In genomic region chr4:41715596-41715995, GRCm38 (mm10) we compare ENCODE assay signal across 9 mouse cellular contexts. TPM values are rescaled to one million over a fixed set of nuclear protein-coding genes. Genes with fewer than 3 reads are reported as not detected.
DNase-seq lines count a peak whose midpoint lies in the region; ATAC-seq and TF ChIP-seq lines count a peak whose summit lies in the region.
"Had no signal": no experiment of that assay in that cellular context is flagged by ENCODE, and none has a peak within 500 bp of the region (broad histone marks: within the 10 kb centered on the region; RNA-seq: fewer than 3 reads in every experiment).

No protein-coding gene starts in this region.

- H3K4me2 ChIP-seq in forebrain, postnatal 0 days (ENCODE audit: low read depth) = no peak overlapping the region
- H3K4me2 ChIP-seq in forebrain, embryonic 16.5 days (ENCODE audit: low read length) = no peak overlapping the region
- H3K4me2 ChIP-seq in forebrain, embryonic 14.5 days (ENCODE audit: low read length) = no peak overlapping the region
- H3K4me2 ChIP-seq: liver, embryonic 15.5 days had no signal

- TF ChIP-seq CTCF in forebrain, postnatal 0 days (IDR thresholded peaks at IDR 0.05; ENCODE audit: low read depth) = peak; percentile 76
- peak; percentile 3; the same call in 1 of the 2 replicates for TF ChIP-seq CTCF in bone marrow, adult 2 months (IDR thresholded peaks at IDR 0.05; ENCODE audit: control insufficient read depth, insufficient read depth, low read length)

- no peak for TF ChIP-seq POLR2A in bone marrow, adult 2 months (IDR thresholded peaks at IDR 0.05; ENCODE audit: borderline replicate concordance, control insufficient read depth, low read depth, low read length)

- no peaks in the 10 kb centered on the region for H3K27me3 ChIP-seq in forebrain, postnatal 0 days (ENCODE audit: insufficient read depth, low read length)
- no peaks in the 10 kb centered on the region for H3K27me3 ChIP-seq in forebrain, embryonic 16.5 days (replicated peaks; ENCODE audit: control insufficient read depth, insufficient read depth, low read length)
- no peaks in the 10 kb centered on the region for H3K27me3 ChIP-seq in forebrain, embryonic 14.5 days (replicated peaks; ENCODE audit: control insufficient read depth, insufficient read depth, low read length)
- H3K27me3 ChIP-seq: liver, embryonic 15.5 days had no signal

- H3K36me3 ChIP-seq in forebrain, postnatal 0 days (ENCODE audit: insufficient read depth) = peaks cover 41% of the 10 kb centered on the region
- peaks cover 10% of the 10 kb centered on the region for H3K36me3 ChIP-seq in forebrain, embryonic 16.5 days (ENCODE audit: control insufficient read depth, insufficient read depth)
- peaks cover 49% of the 10 kb centered on the region for H3K36me3 ChIP-seq in forebrain, embryonic 14.5 days (ENCODE audit: control insufficient read depth, insufficient read depth, low read length)

- peak; percentile 63 for DNase-seq in forebrain, postnatal 0 days
- DNase-seq in lung, postnatal 14 days = peak; percentile 59
- DNase-seq in lung, postnatal 10 days = no peak
- DNase-seq in retina, postnatal 1 day = peak; percentile 64
- DNase-seq in forebrain, embryonic 14.5 days (ENCODE audit: low spot score) = no peak

- 0 out of 2 replicates have a peak, but pooled peaks have one; percentile 38 for ATAC-seq in forebrain, postnatal 0 days
- ATAC-seq in forebrain, embryonic 16.5 days = no peak
- ATAC-seq in forebrain, embryonic 14.5 days = no peak
- ATAC-seq in megakaryocyte, adult 5-6 weeks (ENCODE audit: poor library complexity, severe bottlenecking) = no peak

- no peak overlapping the region; the same call in 1 of the 2 replicates for H3K27ac ChIP-seq in forebrain, postnatal 0 days (ENCODE audit: low read depth, low read length)
- H3K27ac ChIP-seq in forebrain, embryonic 16.5 days (ENCODE audit: low read length) = no peak overlapping the region
- no peak overlapping the region for H3K27ac ChIP-seq in bone marrow, adult 2 months (ENCODE audit: control insufficient read depth, insufficient read depth, low read depth, low read length, poor library complexity)
- no peak overlapping the region for H3K27ac ChIP-seq in forebrain, embryonic 14.5 days (ENCODE audit: low read depth, low read length)
- H3K27ac ChIP-seq: liver, embryonic 15.5 days had no signal

- H3K4me1 ChIP-seq in forebrain, postnatal 0 days (ENCODE audit: insufficient read depth) = peaks cover 11% of the 10 kb centered on the region
- H3K4me1 ChIP-seq in forebrain, embryonic 16.5 days (replicated peaks; ENCODE audit: control insufficient read depth, insufficient read depth, low read length) = peaks cover 33% of the 10 kb centered on the region
- peaks cover 3% of the 10 kb centered on the region; the same call in 1 of the 2 replicates for H3K4me1 ChIP-seq in bone marrow, adult 2 months (ENCODE audit: control insufficient read depth, insufficient read depth, low read length)
- H3K4me1 ChIP-seq in forebrain, embryonic 14.5 days (ENCODE audit: control insufficient read depth, insufficient read depth, low read length) = peaks cover 20% of the 10 kb centered on the region

- no peaks in the 10 kb centered on the region for H3K9me3 ChIP-seq in forebrain, postnatal 0 days (ENCODE audit: low read length)
- no peaks in the 10 kb centered on the region for H3K9me3 ChIP-seq in forebrain, embryonic 16.5 days (ENCODE audit: control insufficient read depth, low read length)
- H3K9me3 ChIP-seq in forebrain, embryonic 14.5 days (replicated peaks; ENCODE audit: control insufficient read depth, low read length) = no peaks in the 10 kb centered on the region
- H3K9me3 ChIP-seq: liver, embryonic 15.5 days had no signal

- H3K9ac ChIP-seq in forebrain, postnatal 0 days = no peak overlapping the region
- H3K9ac ChIP-seq in forebrain, embryonic 16.5 days (replicated peaks; ENCODE audit: low read depth, low read length) = no peak overlapping the region
- no peak overlapping the region for H3K9ac ChIP-seq in forebrain, embryonic 14.5 days (ENCODE audit: low read length)
- H3K9ac ChIP-seq: liver, embryonic 15.5 days had no signal

- H3K4me3 ChIP-seq in forebrain, postnatal 0 days (ENCODE audit: low read depth, low read length) = no peak overlapping the region
- no peak overlapping the region for H3K4me3 ChIP-seq in forebrain, embryonic 16.5 days (replicated peaks; ENCODE audit: low read length)
- no peak overlapping the region for H3K4me3 ChIP-seq in bone marrow, adult 2 months (replicated peaks; ENCODE audit: control insufficient read depth, low read depth, low read length)
- no peak overlapping the region for H3K4me3 ChIP-seq in forebrain, embryonic 14.5 days (ENCODE audit: low read depth, low read length)
- H3K4me3 ChIP-seq: liver, embryonic 15.5 days had no signal

- WGBS in forebrain, postnatal 0 days = 79% methylated on average over 5 of the region's 5 CpGs
- 82% methylated on average over 5 of the region's 5 CpGs for WGBS in forebrain, embryonic 16.5 days
- WGBS in bone marrow, adult 2 months = 80% methylated on average over 5 of the region's 5 CpGs
- 81% methylated on average over 5 of the region's 5 CpGs for WGBS in forebrain, embryonic 14.5 days

RNA-seq across cellular contexts. Expression of gene Rpp25l, which starts 2.3 kb away (rescaled TPM):
- 36.3 and 44.4 TPM in 2 replicates for total RNA-seq in forebrain, postnatal 0 days (2014; rRNA removed)
- polyA plus RNA-seq in forebrain, postnatal 0 days (2015; fragmentation: Nextera tagmentation; extraction: Ambion mirVana) = 43.0 and 52.0 TPM in 2 replicates
- polyA plus RNA-seq in forebrain, embryonic 16.5 days (2015; fragmentation: Nextera tagmentation; extraction: Ambion mirVana) = 51.7 and 60.5 TPM in 2 replicates
- 30.1 and 37.2 TPM in 2 replicates for polyA plus RNA-seq in bone marrow, adult 2 months (2011; ENCODE audit: insufficient read depth, insufficient read length, low replicate concordance, missing spikeins)
- polyA plus RNA-seq in forebrain, embryonic 14.5 days (2014; fragmentation: Nextera tagmentation; extraction: Ambion mirVana) = 72.2 and 83.3 TPM in 2 replicates
- 15.8 and 18.2 TPM in 2 replicates for total RNA-seq in megakaryocyte, adult 5-6 weeks (2015)
- 15.5 and 26.2 TPM in 2 replicates for total RNA-seq in megakaryocyte, adult 5-6 weeks (2017)

RNA-seq across cellular contexts. Expression of gene Dctn3, which starts 7.4 kb away (rescaled TPM):
- 184 and 251 TPM in 2 replicates for total RNA-seq in forebrain, postnatal 0 days (2014; rRNA removed)
- 378 and 438 TPM in 2 replicates for polyA plus RNA-seq in forebrain, postnatal 0 days (2015; fragmentation: Nextera tagmentation; extraction: Ambion mirVana)
- polyA plus RNA-seq in forebrain, embryonic 16.5 days (2015; fragmentation: Nextera tagmentation; extraction: Ambion mirVana) = 304 and 315 TPM in 2 replicates
- 24.0 and 48.2 TPM in 2 replicates for polyA plus RNA-seq in bone marrow, adult 2 months (2011; ENCODE audit: insufficient read depth, insufficient read length, low replicate concordance, missing spikeins)
- 301 and 330 TPM in 2 replicates for polyA plus RNA-seq in forebrain, embryonic 14.5 days (2014; fragmentation: Nextera tagmentation; extraction: Ambion mirVana)
- total RNA-seq in megakaryocyte, adult 5-6 weeks (2015) = 80.5 and 92.2 TPM in 2 replicates
- 73.5 and 100 TPM in 2 replicates for total RNA-seq in megakaryocyte, adult 5-6 weeks (2017)

RNA-seq across cellular contexts. Expression of gene Arid3c, which starts 15.3 kb away (rescaled TPM):
- total RNA-seq in forebrain, postnatal 0 days (2014; rRNA removed) = not detected in 2 replicates
- 0.14 and 0.15 TPM in 2 replicates for polyA plus RNA-seq in forebrain, postnatal 0 days (2015; fragmentation: Nextera tagmentation; extraction: Ambion mirVana)
- not detected in 2 replicates for polyA plus RNA-seq in forebrain, embryonic 16.5 days (2015; fragmentation: Nextera tagmentation; extraction: Ambion mirVana)
- polyA plus RNA-seq in bone marrow, adult 2 months (2011; ENCODE audit: insufficient read depth, insufficient read length, low replicate concordance, missing spikeins) = not detected in 2 replicates
- 0.12 and 0.15 TPM in 2 replicates for polyA plus RNA-seq in forebrain, embryonic 14.5 days (2014; fragmentation: Nextera tagmentation; extraction: Ambion mirVana)
- not detected in 2 replicates for total RNA-seq in megakaryocyte, adult 5-6 weeks (2015)
- not detected in 2 replicates for total RNA-seq in megakaryocyte, adult 5-6 weeks (2017)
- polyA plus RNA-seq: liver, embryonic 15.5 days had no signal

RNA-seq across cellular contexts. Expression of gene Il11ra1, which starts 15.8 kb away (rescaled TPM):
- total RNA-seq in forebrain, postnatal 0 days (2014; rRNA removed) = 16.8 and 17.2 TPM in 2 replicates
- polyA plus RNA-seq in forebrain, postnatal 0 days (2015; fragmentation: Nextera tagmentation; extraction: Ambion mirVana) = 29.1 and 31.2 TPM in 2 replicates
- 28.3 and 29.2 TPM in 2 replicates for polyA plus RNA-seq in forebrain, embryonic 16.5 days (2015; fragmentation: Nextera tagmentation; extraction: Ambion mirVana)
- 77.3 and 83.6 TPM in 2 replicates for polyA plus RNA-seq in bone marrow, adult 2 months (2011; ENCODE audit: insufficient read depth, insufficient read length, low replicate concordance, missing spikeins)
- 23.9 and 24.3 TPM in 2 replicates for polyA plus RNA-seq in forebrain, embryonic 14.5 days (2014; fragmentation: Nextera tagmentation; extraction: Ambion mirVana)
- total RNA-seq in megakaryocyte, adult 5-6 weeks (2015) = 12.9 and 13.4 TPM in 2 replicates
- total RNA-seq in megakaryocyte, adult 5-6 weeks (2017) = 50.2 and 52.1 TPM in 2 replicates

RNA-seq across cellular contexts. Expression of gene Cntfr, which starts 18.7 kb away (rescaled TPM):
- 24.7 and 25.9 TPM in 2 replicates for total RNA-seq in forebrain, postnatal 0 days (2014; rRNA removed)
- polyA plus RNA-seq in forebrain, postnatal 0 days (2015; fragmentation: Nextera tagmentation; extraction: Ambion mirVana) = 13.6 and 14.2 TPM in 2 replicates
- 12.3 and 16.7 TPM in 2 replicates for polyA plus RNA-seq in forebrain, embryonic 16.5 days (2015; fragmentation: Nextera tagmentation; extraction: Ambion mirVana)
- polyA plus RNA-seq in bone marrow, adult 2 months (2011; ENCODE audit: insufficient read depth, insufficient read length, low replicate concordance, missing spikeins) = not detected in 2 replicates
- 12.6 and 12.7 TPM in 2 replicates for polyA plus RNA-seq in forebrain, embryonic 14.5 days (2014; fragmentation: Nextera tagmentation; extraction: Ambion mirVana)
- total RNA-seq in megakaryocyte, adult 5-6 weeks (2015) = not detected in 2 replicates
- total RNA-seq in megakaryocyte, adult 5-6 weeks (2017) = not detected in 2 replicates

Comparison
In these comparisons a context has a peak if more than half of its experiments do, and no peak if none do; other contexts are left out.
1. DNase-seq: peak in forebrain, postnatal 0 days (single experiment), lung, postnatal 14 days (single experiment) and retina, postnatal 1 day (single experiment); none in lung, postnatal 10 days (single experiment) and forebrain, embryonic 14.5 days (single experiment).